Mouse (Mus musculus): ENCODE measurements around the gene 4930556J24Rik. TPM values are rescaled to one million over a fixed set of nuclear protein-coding genes. Genes with fewer than 3 reads are reported as not detected.
A peak's percentile ranks its signal among the peaks of the same experiment; 100 is the strongest.
"Not testable (repeated sequence)": the region's sequence is repeated elsewhere in the genome, so short reads cannot be mapped to it uniquely, and the experiment has no call there.

The 4930556J24Rik gene
- polyA plus RNA-seq, 1 experiment from 2014 or later: 0.37 TPM

- Histone ChIP-seq H3K4me1 (no peaks in the 10 kb centered on the region), H3K9me3 (replicated peaks) (no peaks in the 10 kb centered on the region), H3K4me3 (replicated peaks) (no peak overlapping the region), H3K4me2 (replicated peaks) (no peak overlapping the region), H3K9ac (no peak overlapping the region), H3K27ac (replicated peaks) (no peak overlapping the region), H3K36me3 (peaks cover 97% of the 10 kb centered on the region), H3K27me3 (no peaks in the 10 kb centered on the region)
- no peak for ATAC-seq (ENCODE audit: insufficient number of reproducible peaks, low FRiP score, low TSS enrichment, low read depth)
- 90% methylated on average over 7 of the region's 7 CpGs for WGBS
Measured at GRCm38 (mm10) chr11:3973081-3973480, 3.5 kb downstream of the 4930556J24Rik start.

DNA sequence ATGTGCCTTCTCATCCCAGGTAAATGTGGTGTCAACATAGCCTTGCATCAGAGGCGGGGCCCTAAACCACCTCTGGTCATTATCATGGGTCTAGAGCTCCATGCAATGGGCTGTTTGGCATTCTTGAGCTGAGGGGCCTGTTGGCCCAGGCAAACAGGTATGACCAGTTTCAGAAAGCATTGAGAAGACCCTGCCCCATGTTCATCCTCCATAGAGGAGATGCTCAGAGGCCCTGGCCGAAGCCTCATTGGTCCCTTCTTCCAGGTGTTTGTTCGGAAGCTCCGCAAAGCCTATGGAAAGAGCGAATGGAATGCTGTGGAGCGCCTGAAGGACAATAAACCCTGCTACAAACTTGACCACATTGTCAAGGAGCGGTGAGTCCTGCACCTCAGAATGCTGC lies 6.2 kb downstream of the 4930556J24Rik start:
- 92% methylated on average over 7 of the region's 7 CpGs for WGBS
- H3K27me3 ChIP-seq: no peaks in the 10 kb centered on the region
- H3K4me2 ChIP-seq (replicated peaks): no peak overlapping the region
- peaks cover 74% of the 10 kb centered on the region for H3K36me3 ChIP-seq
- H3K9ac ChIP-seq: no peak overlapping the region
- no peak overlapping the region for H3K27ac ChIP-seq (replicated peaks)
- H3K9me3 ChIP-seq (replicated peaks): no peaks in the 10 kb centered on the region
- no peak for ATAC-seq (ENCODE audit: insufficient number of reproducible peaks, low FRiP score, low TSS enrichment, low read depth)
- H3K4me3 ChIP-seq (replicated peaks): no peak overlapping the region
- 0 out of 2 replicates have a peak, but pooled peaks cover 3% of the 10 kb centered on the region for H3K4me1 ChIP-seq

GRCm38 (mm10) chr11:3969837-3970236 lies 6.7 kb downstream of the 4930556J24Rik start:
- H3K9ac ChIP-seq: no peak overlapping the region
- ATAC-seq (ENCODE audit: insufficient number of reproducible peaks, low FRiP score, low TSS enrichment, low read depth): no peak
- WGBS: 84% methylated on average over 3 of the region's 3 CpGs
- peaks cover 68% of the 10 kb centered on the region for H3K36me3 ChIP-seq
- H3K27me3 ChIP-seq: no peaks in the 10 kb centered on the region
- no peaks in the 10 kb centered on the region for H3K9me3 ChIP-seq (replicated peaks)
- H3K4me3 ChIP-seq (replicated peaks): no peak overlapping the region
- peaks cover 7% of the 10 kb centered on the region for H3K4me1 ChIP-seq
- H3K27ac ChIP-seq (replicated peaks): no peak overlapping the region
- no peak overlapping the region for H3K4me2 ChIP-seq (replicated peaks)

DNA sequence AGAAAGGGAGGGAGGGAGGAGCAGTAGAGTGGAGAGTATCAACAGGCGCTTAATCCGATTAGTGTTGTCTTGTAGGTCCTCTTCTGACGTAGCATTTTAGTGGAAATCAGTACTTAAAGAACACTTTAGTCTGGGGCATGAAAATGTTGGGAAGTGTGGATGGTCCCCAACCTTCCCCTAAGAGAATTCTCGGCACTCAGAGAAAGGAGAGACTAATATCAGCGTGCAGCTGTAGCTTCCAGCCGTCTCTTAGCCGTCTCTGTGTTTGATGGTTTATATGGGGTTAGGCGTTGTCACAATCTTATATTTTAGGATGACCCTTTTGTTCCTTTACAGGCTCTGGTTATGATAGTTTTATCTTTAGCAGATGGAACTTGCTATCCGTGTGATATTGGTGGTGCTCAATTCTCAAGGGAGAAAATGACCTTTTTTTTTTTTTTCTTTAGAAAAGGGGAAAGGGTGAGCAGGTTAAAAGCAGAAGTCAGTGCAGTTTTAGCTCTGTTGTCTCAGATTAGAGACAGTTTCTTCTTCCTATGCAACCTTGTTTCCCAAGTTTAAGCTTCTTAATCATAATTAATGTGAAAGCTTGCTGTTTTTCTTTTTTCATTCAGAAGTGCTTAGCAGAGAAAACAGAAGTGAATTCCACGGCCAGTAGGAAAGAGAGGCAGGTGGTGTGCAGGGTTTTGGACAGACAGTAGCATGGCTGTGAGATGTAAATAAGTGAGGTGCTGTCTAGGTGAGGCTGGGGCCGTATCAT lies 12.0 kb downstream of the 4930556J24Rik start:
- WGBS: 14% methylated on average over 11 of the region's 11 CpGs
- no peak for ATAC-seq (ENCODE audit: insufficient number of reproducible peaks, low FRiP score, low TSS enrichment, low read depth)
- Histone ChIP-seq H3K4me3 (replicated peaks) (peak overlapping the region; percentile 88), H3K27ac (replicated peaks) (peak overlapping the region; percentile 81; the same call in 1 of the 2 replicates), H3K9me3 (replicated peaks) (no peaks in the 10 kb centered on the region), H3K27me3 (no peaks in the 10 kb centered on the region), H3K36me3 (peaks cover 16% of the 10 kb centered on the region), H3K4me1 (peaks cover 12% of the 10 kb centered on the region), H3K9ac (peak overlapping the region; percentile 81), H3K4me2 (replicated peaks) (peak overlapping the region; percentile 69)

- Histone ChIP-seq H3K4me2 (replicated peaks) (peak within 1 kb of the TSS; percentile 69), H3K36me3 (peaks cover 9% of the 10 kb centered on the region), H3K27me3 (no peaks in the 10 kb centered on the region), H3K4me3 (replicated peaks) (peak within 1 kb of the TSS; percentile 88), H3K9ac (peak within 1 kb of the TSS; percentile 81), H3K4me1 (peaks cover 12% of the 10 kb centered on the region), H3K9me3 (replicated peaks) (no peaks in the 10 kb centered on the region), H3K27ac (replicated peaks) (peak within 1 kb of the TSS; percentile 81)
- ATAC-seq (ENCODE audit: insufficient number of reproducible peaks, low FRiP score, low TSS enrichment, low read depth): peak; percentile 90
- under 1% methylated on average over 31 of the region's 31 CpGs for WGBS
Measured at GRCm38 (mm10) chr11:3963610-3964415, 12.8 kb downstream of the 4930556J24Rik start, which contains the start of gene Pes1. TSS of gene Pes1 (plus strand) at chr11:3963975.

GRCm38 (mm10) chr11:3963155-3963554 lies 13.4 kb downstream of the 4930556J24Rik start:
- Histone ChIP-seq H3K36me3 (peaks cover 5% of the 10 kb centered on the region), H3K9me3 (replicated peaks) (no peaks in the 10 kb centered on the region), H3K4me1 (peaks cover 12% of the 10 kb centered on the region), H3K4me2 (replicated peaks) (peak overlapping the region; percentile 69), H3K27me3 (no peaks in the 10 kb centered on the region), H3K4me3 (replicated peaks) (peak overlapping the region; percentile 88), H3K9ac (no peak overlapping the region), H3K27ac (replicated peaks) (0 out of 2 replicates have a peak overlapping the region, but pooled peaks have one; percentile 81)
- 85% methylated on average over 10 of the region's 10 CpGs for WGBS
- no peak for ATAC-seq (ENCODE audit: insufficient number of reproducible peaks, low FRiP score, low TSS enrichment, low read depth)

- ATAC-seq (ENCODE audit: insufficient number of reproducible peaks, low FRiP score, low TSS enrichment, low read depth): no peak
- Histone ChIP-seq H3K36me3 (no peaks in the 10 kb centered on the region), H3K9ac (no peak overlapping the region), H3K4me1 (peaks cover 12% of the 10 kb centered on the region), H3K4me2 (replicated peaks) (no peak overlapping the region), H3K27me3 (no peaks in the 10 kb centered on the region), H3K27ac (replicated peaks) (no peak overlapping the region), H3K9me3 (replicated peaks) (no peaks in the 10 kb centered on the region), H3K4me3 (replicated peaks) (no peak overlapping the region)
- WGBS: 73% methylated on average over 3 of the region's 3 CpGs
Measured at GRCm38 (mm10) chr11:3961761-3962160, 14.8 kb downstream of the 4930556J24Rik start.

DNA sequence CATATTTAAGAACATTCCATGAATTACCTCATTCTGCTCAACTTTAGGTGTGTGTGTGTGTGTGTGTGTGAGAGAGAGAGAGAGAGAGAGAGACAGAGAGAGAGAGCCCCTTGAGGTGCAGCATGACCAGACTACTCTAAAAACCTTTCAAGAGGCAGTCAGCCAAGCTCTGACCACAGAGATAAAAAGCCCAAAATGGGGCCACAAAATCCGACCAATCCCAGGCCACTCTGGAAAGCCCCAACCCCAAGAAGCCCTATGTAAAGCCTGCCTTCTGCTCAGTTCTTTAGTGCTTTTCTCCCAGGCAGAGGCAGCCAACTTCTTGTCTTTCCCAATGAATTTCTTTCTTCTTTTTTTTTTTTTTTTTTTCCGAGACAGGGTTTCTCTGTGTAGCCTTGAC lies 15.7 kb downstream of the 4930556J24Rik start:
- Histone ChIP-seq H3K4me3 (replicated peaks) (no peak overlapping the region), H3K4me2 (replicated peaks) (no peak overlapping the region), H3K9me3 (replicated peaks) (no peaks in the 10 kb centered on the region), H3K27ac (replicated peaks) (no peak overlapping the region), H3K36me3 (no peaks in the 10 kb centered on the region), H3K9ac (no peak overlapping the region), H3K4me1 (peaks cover 8% of the 10 kb centered on the region), H3K27me3 (no peaks in the 10 kb centered on the region)
- ATAC-seq (ENCODE audit: insufficient number of reproducible peaks, low FRiP score, low TSS enrichment, low read depth): no peak
- 41% methylated on average over 2 of the region's 2 CpGs for WGBS

- H3K4me3 ChIP-seq (replicated peaks); H3K27ac ChIP-seq (replicated peaks); ATAC-seq (ENCODE audit: insufficient number of reproducible peaks, low FRiP score, low TSS enrichment, low read depth); H3K9me3 ChIP-seq (replicated peaks); H3K4me2 ChIP-seq (replicated peaks); H3K27me3 ChIP-seq; H3K9ac ChIP-seq; H3K36me3 ChIP-seq; H3K4me1 ChIP-seq: not testable (repeated sequence)
- WGBS: 68% methylated on average over 4 of the region's 4 CpGs
Measured at GRCm38 (mm10) chr11:3955371-3955770, 21.2 kb downstream of the 4930556J24Rik start.

DNA sequence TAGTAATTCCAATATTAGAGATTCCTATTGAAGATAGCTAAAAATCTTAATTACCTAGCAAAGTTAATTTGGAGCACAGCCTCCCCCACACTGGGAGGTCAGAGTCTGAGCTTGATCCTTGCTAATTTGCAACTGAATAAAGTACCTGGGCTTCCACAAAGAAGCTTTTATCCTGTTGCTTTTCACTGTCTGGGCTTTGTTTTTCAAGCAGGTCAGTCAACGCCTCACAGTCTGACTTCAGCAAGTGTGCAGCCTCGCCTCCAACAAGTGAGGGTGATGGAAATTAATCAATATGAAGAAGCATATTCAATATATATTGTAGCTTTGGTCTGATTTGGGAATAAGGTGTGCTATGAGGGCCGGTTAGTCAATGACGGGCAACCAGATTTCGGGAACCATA lies 21.7 kb downstream of the 4930556J24Rik start:
- H3K4me1 ChIP-seq; H3K4me3 ChIP-seq (replicated peaks); ATAC-seq (ENCODE audit: insufficient number of reproducible peaks, low FRiP score, low TSS enrichment, low read depth); H3K9ac ChIP-seq; H3K9me3 ChIP-seq (replicated peaks); H3K27me3 ChIP-seq; H3K36me3 ChIP-seq; H3K27ac ChIP-seq (replicated peaks); H3K4me2 ChIP-seq (replicated peaks): not testable (repeated sequence)
- WGBS: 79% methylated on average over 5 of the region's 5 CpGs

DNA sequence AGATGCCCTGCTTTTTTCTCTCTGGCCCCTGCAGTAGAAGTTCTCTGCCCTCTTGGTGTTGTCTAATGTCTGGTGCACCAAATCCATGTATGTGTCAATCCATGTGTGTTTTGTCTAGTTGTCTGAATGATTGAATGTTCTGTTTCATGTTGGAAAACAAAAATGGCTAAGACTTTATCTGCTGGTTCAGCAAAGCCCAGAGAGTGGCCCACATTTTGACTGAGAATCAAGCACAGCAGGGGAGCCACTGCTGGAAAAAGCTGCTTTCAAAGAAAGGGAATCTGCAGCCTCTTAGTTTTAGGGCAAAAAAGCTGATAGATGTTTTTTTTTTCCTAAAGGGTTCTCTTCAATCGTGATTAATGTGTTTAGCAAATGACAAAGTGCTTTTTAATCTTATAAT lies 30.2 kb downstream of the 4930556J24Rik start:
- ATAC-seq (ENCODE audit: insufficient number of reproducible peaks, low FRiP score, low TSS enrichment, low read depth): no peak
- H3K4me1 ChIP-seq: no peaks in the 10 kb centered on the region
- no peak overlapping the region for H3K9ac ChIP-seq
- H3K27me3 ChIP-seq: peaks cover 8% of the 10 kb centered on the region
- no peak overlapping the region for H3K4me3 ChIP-seq (replicated peaks)
- WGBS: 16% methylated on average over 1 of the region's 1 CpGs
- H3K27ac ChIP-seq (replicated peaks): no peak overlapping the region
- H3K4me2 ChIP-seq (replicated peaks): no peak overlapping the region
- H3K9me3 ChIP-seq (replicated peaks): no peaks in the 10 kb centered on the region
- H3K36me3 ChIP-seq: no peaks in the 10 kb centered on the region

All from embryonic facial prominence, embryonic 15.5 days (tissue).